Mouse (Mus musculus) neutrophil, adult 5-6 weeks (primary cell): ENCODE results near the gene Coq8b. TPM values are rescaled to one million over a fixed set of nuclear protein-coding genes. Genes with fewer than 3 reads are reported as not detected.

Experiments used
- ATAC-seq: fragments of 151-379, 151-347 bp; 2 replicates; pipeline ENCODE4 v1.8.0; 2017; ENCODE audit warnings: mild to moderate bottlenecking, moderate TSS enrichment; ENCODE audit not compliant: insufficient number of reproducible peaks, poor library complexity, low FRiP score, severe bottlenecking; ENCODE audit errors: extremely low read depth
- total RNA-seq: library from RNA; stranded (forward); fragments of 200-1000 nt; gene quantifications from 2 replicates; pipeline ENCODE4 v1.2.3, GENCODE M21; 2017

Gene Coq8b
- 29.5 and 32.5 TPM in 2 replicates for total RNA-seq

GRCm38 (mm10) chr7:27232781-27233281 is at the start of gene Coq8b:
Coq8b (plus strand) TSS chr7:27233023.
- ATAC-seq: peak; percentile 91

GRCm38 (mm10) chr7:27184964-27185363 is 47.9 kb upstream of the Coq8b start:
- peak; percentile 52; the same call in 1 of the 2 replicates for ATAC-seq

GRCm38 (mm10) chr7:27185986-27186385 is 46.8 kb upstream of the Coq8b start:
- ATAC-seq: no peak

- ATAC-seq: no peak
These were observed 43.4 kb upstream of the Coq8b start for GRCm38 (mm10) chr7:27189271-27189931.

- ATAC-seq: no peak
These were observed 40.4 kb upstream of the Coq8b start for GRCm38 (mm10) chr7:27192434-27192833.

GRCm38 (mm10) chr7:27193731-27194130 is 39.1 kb upstream of the Coq8b start:
- no peak for ATAC-seq

- peak; percentile 96 for ATAC-seq
These were observed 36.9 kb upstream of the Coq8b start, which contains the start of the genes BC024978 and Snrpa for GRCm38 (mm10) chr7:27195681-27196611. BC024978 (plus strand) TSS chr7:27195781. Snrpa (minus strand) TSS chr7:27196271.

GRCm38 (mm10) chr7:27197136-27197535 is 35.7 kb upstream of the Coq8b start:
- ATAC-seq: no peak

- no peak for ATAC-seq
These were observed 35.2 kb upstream of the Coq8b start for GRCm38 (mm10) chr7:27197634-27198033.

- ATAC-seq: no peak
These were observed 34.5 kb upstream of the Coq8b start for GRCm38 (mm10) chr7:27198355-27198754.

- ATAC-seq: no peak
These were observed 34.0 kb upstream of the Coq8b start for GRCm38 (mm10) chr7:27198779-27199178.

GRCm38 (mm10) chr7:27203730-27204449 is 28.9 kb upstream of the Coq8b start:
- ATAC-seq: no peak

GRCm38 (mm10) chr7:27212626-27213025 is 20.2 kb upstream of the Coq8b start:
- ATAC-seq: no peak

GRCm38 (mm10) chr7:27218586-27218985 is 14.2 kb upstream of the Coq8b start:
- ATAC-seq: no peak

GRCm38 (mm10) chr7:27219937-27220336 is 12.9 kb upstream of the Coq8b start:
- no peak for ATAC-seq

- no peak for ATAC-seq
These were observed 10.9 kb upstream of the Coq8b start for GRCm38 (mm10) chr7:27221939-27222338.

- ATAC-seq: no peak
These were observed 10.3 kb upstream of the Coq8b start for GRCm38 (mm10) chr7:27222538-27222937.

- ATAC-seq: no peak
These were observed 7.8 kb upstream of the Coq8b start for GRCm38 (mm10) chr7:27224877-27225575.

- ATAC-seq: no peak
These were observed 5.5 kb upstream of the Coq8b start for GRCm38 (mm10) chr7:27227276-27227675.
